Mouse (Mus musculus) left cerebral cortex, adult 9 months (tissue): ENCODE measurements at regions not wholly inside any gene's neighbourhood (a gene's known extent, or its start where the extent isn't known, plus 50 kb on each side); places are given as distances from the start of the nearest gene placed in this dataset.

Source experiments
- DNase-seq, 2 experiments: peaks; one replicate each; pipeline ENCODE4 v3.0.0; 2022; ENCODE audit warnings: low spot score in 2 of 2

DNA sequence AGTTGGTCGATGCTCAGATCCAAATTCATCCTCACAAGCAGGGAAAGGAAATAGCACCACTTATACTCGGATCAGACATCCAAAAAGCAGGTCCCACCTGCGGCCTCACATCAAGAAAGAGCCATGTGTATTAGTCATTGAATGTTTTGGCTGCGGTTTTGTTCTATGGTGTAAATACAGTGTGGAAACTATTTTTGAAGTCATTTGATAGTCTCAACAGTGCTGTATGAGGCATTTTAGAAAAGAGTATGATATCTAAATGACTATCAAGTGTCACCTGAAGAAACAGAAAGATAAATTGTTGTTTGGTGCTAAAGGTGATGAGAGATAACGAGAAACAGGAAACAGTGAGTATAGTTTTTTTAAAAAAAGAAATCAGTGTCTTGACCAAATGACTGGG lies 74.7 kb downstream of the Cep44 start:
- DNase-seq = no peak

DNA sequence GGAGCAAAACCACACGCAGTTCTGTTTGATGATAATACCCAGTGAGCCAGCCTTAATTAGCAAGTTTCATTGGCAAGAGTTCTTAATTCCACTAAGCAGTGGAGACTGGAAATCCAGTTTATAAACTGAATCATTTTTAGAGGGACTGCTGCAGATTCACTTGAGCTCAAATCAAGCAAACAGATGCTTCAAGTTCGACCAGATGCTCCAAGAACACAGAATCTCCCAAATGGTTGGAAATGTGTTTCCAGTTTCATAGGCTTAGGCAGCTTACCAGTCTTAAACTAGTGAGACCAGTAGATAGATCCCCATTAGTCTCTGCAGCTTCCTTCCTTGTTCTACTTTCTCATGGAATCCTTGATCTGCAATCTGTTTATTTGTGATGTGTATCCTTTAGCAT lies 75.7 kb downstream of the Cep44 start:
- peak in 1 of 2 experiments; percentile 14 for DNase-seq

DNA sequence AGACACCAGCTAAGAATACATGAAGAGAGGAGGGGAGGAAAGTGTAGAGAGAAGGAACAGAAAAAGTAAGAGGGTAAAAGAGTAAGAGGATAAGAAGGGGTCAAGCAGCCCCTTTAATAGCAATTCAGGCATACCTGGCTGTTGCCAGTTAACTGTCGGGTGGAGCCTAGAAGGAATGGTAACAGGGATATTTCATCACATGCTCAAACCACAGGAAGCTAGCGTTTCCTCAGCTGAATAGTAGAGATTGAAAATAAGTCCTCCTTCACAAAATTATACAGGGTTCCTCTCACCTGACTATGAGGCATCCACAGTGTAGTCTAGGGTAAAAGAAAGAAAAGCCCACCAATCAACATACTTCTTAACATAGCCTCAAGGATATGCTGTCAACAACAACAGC lies 76.5 kb downstream of the Cep44 start:
- no peak for DNase-seq

DNA sequence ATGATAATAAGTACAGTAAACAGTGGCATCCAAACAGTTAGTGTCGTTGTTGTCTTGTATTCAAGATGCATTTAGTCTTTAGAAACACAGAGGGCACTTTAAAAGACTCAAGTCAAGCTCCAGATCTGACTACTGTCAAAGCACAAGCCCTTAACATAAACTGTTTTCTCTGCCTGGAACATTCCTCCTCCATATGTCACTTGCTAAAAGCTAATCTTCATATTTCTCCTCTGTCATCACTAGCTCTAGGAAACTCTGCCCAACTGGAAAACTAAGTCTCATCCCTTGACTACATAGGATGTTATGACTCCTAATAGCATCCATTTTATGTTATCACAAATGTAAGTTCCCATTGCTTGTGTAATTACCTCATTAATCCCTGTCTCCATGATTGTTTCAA lies 85.8 kb downstream of the Cep44 start:
- no peak for DNase-seq

DNA sequence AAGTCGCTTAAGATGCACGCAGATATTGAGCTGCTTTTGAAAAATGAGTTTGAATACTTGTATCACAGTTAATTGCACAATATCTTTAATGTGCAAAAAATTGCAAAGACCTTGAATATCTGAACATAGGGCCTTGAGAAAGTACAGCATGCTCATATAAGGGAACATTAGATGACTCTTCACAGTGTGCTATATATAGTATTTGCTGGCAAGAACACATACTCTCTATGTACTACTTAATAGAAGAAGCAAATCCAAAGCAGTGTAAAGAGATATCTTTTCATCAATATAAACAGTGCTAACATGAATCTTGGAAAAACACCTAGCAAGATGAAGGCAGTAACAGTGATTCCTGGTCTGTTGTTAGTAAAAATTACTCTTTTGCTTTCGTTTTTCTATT lies 99.9 kb downstream of the Cep44 start:
- DNase-seq = no peak

DNA sequence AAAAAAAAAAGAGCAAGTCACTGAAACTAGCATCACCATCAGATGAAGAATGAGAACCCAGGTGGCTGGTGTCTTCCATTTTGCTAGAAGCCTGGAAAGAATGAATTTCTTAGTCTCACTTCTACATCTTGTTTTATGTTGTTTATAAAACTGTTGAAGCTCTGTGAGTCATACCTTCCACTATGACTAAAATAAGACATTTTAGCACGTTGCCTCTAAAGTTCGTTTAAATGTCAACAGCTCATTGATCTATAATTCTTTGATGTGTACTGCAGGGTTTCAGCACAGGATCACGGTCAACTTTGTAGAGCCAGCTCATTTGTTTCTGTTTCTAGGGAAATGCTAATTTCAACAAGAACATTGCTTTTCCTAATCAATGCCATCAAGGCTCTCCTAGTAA lies 107.2 kb downstream of the Cep44 start:
- no peak for DNase-seq

DNA sequence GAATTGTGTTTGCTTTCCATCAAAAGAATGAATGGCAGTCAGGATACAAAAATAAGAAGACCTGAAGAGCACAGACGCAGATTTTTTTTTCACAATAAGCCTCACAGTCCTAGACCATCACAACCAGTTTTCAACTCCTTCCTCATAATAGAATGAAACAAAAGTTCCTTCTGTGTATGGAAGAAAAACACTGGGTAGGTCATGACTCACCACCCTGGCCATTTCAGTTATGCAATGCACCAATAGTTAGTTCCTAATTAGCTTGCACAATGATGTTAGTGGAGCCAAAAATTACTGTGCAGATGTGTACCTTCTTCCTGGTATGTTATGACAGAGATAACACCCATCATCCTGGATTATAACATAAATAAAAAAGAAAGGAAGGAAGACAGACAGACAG lies 111.4 kb downstream of the Cep44 start:
- no peak for DNase-seq

DNA sequence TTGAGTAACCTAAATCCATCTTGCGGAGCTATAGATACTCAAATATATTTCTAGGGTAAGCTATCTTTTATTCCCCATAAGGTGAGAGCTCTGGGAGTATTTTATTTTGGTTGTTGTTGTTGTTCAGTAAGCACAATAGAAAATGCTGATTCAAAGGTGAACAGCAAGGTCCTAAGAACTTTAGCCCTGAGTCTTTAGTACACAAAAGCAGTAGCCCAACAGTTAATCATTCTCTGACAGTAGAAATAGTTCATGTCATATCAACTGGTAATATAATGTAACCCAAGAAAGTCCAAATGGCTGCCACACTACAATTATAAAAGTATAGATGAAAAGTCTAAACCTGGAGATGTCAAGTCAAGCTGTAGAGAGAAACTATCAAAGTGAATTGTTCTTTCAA lies 116.0 kb downstream of the Cep44 start:
- DNase-seq = no peak

DNA sequence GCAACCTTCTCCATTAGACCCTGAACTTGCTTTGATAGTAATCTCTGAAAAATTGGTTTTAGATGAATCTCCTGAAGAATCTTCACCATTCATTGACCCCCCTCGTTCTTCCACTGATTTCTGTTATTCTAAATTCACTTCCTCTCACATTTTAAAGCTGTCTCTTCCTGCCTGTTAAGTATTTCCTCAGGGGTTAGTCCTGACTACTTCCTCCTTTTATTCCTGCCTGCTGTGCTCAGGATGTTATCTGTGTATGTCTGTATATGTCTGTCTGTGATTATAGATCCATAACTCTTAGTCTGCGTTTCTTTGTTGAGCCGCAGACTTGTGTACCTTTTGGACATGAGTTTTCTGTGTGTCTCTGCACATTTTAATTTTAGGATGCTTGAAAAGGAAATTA lies 117.6 kb downstream of the Hpgd start:
- no peak for DNase-seq

DNA sequence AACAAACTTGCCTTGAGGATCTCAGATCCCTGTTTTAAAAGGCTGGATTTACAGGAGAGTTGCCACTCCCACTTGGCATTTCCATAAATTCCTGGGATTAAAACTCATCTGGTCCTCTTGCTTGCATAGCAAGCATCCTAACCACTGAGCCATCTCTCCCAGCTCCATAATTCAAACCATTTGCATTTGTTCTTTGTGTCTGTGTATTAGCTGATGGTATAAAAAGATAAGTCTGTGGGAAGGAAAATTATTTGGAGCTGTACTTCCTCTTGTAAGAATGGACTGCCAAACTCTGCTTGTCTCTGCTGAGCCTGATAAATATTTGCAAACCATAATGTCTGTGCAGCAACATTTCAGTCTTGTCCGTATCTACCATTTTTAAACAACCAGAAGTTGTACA lies 116.0 kb downstream of the Hpgd start:
- no peak for DNase-seq

DNA sequence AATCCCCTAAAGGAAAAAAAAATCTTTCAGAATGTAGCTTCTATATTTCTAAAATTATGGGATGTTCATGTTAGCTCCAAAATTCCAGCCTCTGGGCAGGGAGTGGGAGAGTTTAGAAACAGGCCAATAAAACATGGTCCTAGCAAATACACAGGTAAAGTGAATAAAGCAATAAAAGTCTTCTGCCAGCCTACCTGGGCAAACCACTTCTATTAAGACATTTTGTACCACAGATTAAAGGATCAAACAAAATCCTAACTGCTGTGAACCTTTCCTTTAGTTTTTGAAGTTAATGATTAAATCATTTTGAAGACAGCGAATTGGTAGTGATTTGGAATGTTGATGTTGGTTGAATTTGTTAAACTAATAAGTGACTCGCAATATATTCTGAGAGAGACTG lies 112.9 kb downstream of the Hpgd start:
- DNase-seq = no peak

DNA sequence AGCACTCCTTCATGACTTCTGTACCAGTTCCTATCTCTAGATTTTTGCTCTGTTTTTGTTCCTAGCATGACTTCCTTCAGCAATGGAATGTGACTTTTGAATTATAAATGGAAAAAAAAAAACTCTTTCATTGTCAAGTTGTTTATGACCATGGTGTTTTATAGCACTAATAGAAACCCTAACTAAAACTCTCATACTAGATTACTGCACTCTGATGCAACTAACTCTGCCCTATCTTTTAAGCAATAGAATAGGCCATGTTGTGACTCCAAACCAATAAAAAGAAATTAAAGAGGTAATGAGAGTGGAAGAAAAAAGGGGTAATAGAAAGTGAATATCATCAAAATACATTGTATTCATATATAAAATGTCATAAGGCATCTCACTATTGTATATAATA lies 111.9 kb downstream of the Hpgd start:
- no peak for DNase-seq

DNA sequence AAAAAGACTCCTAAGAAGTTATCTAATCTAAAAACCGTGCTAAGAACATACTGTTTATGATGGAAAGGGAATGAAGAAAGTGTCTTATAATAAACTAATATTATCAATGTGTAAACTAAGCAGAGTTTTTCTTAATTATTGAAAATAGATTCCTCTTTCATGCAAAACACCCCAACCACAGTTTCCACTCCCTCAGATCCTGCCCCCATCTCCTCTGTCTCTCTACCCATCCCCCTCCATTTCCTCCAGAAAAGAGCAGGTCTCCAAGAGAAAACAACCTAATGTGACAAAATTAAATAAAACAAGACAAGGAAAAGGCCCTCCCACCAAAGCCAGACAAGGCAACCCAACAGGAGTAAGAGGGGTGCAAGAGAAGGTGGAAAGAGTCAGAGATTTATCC lies 103.2 kb downstream of the Hpgd start:
- no peak for DNase-seq

DNA sequence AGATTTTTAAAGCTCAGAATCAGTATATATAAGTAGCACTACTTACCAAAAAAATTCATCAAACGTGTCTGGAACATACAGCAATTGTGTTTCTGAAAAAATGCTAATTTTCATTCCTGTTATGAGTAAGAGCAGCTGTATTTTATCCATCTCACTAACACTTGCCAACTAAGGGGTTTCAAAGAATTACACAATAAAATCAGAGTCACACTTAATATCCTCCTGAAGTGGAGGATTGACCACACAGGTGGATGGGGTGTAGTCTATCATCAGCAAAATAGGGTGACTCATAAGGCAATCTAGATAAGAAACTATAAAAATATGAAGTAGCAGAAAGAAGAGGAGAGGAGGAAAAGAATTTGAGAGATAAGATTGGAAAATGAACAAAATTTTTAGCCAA lies 102.0 kb downstream of the Hpgd start:
- DNase-seq = no peak

DNA sequence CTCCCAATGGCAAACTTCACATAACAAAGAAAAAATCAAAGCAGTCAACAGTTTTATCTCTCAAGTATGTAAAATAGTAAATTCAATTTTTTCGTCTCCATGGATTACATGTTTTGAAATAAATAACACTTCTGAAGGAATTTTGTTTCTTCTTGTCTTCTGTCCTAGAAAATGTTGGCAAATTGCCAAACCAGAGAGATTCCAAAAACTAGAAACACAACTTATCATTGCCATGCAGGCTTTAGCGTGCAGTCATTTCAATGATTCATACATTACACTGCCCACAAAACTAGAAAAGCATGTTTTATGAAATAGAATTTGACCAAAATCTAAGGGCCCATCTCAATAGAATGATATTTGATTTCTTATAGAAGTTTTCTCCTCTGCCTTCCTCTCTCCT lies 98.2 kb downstream of the Hpgd start:
- no peak for DNase-seq

DNA sequence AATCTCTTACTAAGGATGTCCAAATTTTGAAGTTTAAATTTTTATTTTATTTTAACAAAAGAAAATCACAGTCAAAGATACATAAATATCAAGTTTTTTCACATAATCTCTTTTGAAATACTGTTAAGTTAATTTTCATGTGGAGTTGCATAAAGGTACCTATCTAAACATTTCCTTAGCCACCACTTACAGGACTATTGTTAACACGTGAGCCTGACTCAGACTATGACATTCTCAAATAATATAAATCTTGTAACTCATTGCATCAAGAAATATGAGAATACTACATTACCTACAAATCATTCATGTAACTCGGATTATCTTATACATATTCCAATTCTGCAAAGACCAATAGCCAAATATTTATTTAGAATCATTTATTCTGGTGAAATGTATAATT lies 97.8 kb downstream of the Hpgd start:
- no peak for DNase-seq
